Comparison of ENCODE assay signal across 15 mouse cellular contexts in the genomic region with DNA sequence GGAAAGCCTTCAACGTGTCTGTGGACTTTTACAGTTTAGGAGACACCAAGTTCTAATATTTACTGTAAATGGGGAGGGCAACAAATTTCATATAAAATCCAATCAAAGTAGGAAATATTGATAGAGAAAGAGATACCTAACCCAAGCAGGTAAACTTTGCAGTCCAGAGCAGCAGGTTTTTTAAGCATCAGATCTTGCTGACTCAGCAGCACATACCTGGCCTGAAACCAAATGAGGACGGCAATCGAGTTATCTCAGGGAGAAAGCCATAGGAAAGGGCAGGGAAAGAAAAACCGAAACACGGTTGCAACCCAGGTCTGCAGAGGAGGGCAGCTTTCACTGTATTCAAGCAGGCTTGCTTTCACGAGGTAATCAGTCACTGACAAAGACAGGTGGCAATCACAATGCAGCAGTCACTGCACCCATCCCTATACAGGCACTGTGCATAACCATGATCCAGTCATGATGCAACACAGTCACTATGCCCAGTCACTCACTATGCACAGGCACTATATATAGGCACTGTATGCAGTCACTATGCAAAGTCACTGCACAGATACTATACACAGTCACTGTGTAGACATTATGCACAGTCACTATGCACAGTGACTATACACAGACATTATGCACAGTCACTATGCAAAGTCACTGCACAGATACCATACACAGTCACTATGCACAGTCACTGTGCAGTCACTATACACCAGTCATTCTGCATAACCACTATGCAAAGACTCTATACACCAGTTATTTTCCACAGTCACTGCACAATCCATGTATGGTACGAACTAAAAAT.
DNase-seq lines count a peak whose midpoint lies in the region; ATAC-seq and TF ChIP-seq lines count a peak whose summit lies in the region.
"Had no signal": no experiment of that assay in that cellular context is flagged by ENCODE, and none has a peak within 500 bp of the region (broad histone marks: within the 10 kb centered on the region; RNA-seq: fewer than 3 reads in every experiment).

No protein-coding gene starts in this region.

- in situ Hi-C loops in ES-E14 (cut with MboI; ENCODE audit: low sequenced_read_pairs in 2 of 2, unreplicated experiment in 2 of 2): no loop called here

- no peaks in the 10 kb centered on the region for H3K9me3 ChIP-seq in hindbrain, embryonic 16.5 days (ENCODE audit: control insufficient read depth, low read length)
- H3K9me3 ChIP-seq in hindbrain, postnatal 0 days (ENCODE audit: low read length): no peaks in the 10 kb centered on the region
- H3K9me3 ChIP-seq in ES-E14 (ENCODE audit: control insufficient read depth, insufficient read depth, low read depth, low read length): no peaks in the 10 kb centered on the region
- H3K9me3 ChIP-seq in liver, embryonic 12.5 days (replicated peaks): no peaks in the 10 kb centered on the region
- H3K9me3 ChIP-seq: forebrain, embryonic 13.5 days; limb, embryonic 15.5 days; neural tube, embryonic 13.5 days had no signal

- no peak for TF ChIP-seq CTCF in hindbrain, postnatal 0 days (IDR thresholded peaks at IDR 0.05; ENCODE audit: low read depth)

- peak; percentile 34; the same call in 1 of the 2 replicates for ATAC-seq in hindbrain, embryonic 16.5 days
- ATAC-seq in hindbrain, postnatal 0 days: no peak
- peak; percentile 94 for ATAC-seq in liver, embryonic 12.5 days
- peak; percentile 72 for ATAC-seq in megakaryocyte-erythroid progenitor cell, adult 5-6 weeks (replicated peaks; ENCODE audit: low FRiP score, low TSS enrichment, poor library complexity, severe bottlenecking)
- ATAC-seq: forebrain, embryonic 13.5 days; midbrain, embryonic 16.5 days had no signal

- H3K4me1 ChIP-seq in hindbrain, embryonic 16.5 days (ENCODE audit: control insufficient read depth, insufficient read depth, low read depth, low read length): no peaks in the 10 kb centered on the region
- no peaks in the 10 kb centered on the region for H3K4me1 ChIP-seq in hindbrain, postnatal 0 days (ENCODE audit: insufficient read depth, low read length)
- no peaks in the 10 kb centered on the region for H3K4me1 ChIP-seq in ES-E14 (ENCODE audit: control insufficient read depth in 2 of 2, insufficient read depth in 2 of 2, low read length in 2 of 2, poor library complexity in 1 of 2)
- H3K4me1 ChIP-seq in liver, embryonic 12.5 days: peaks cover 9% of the 10 kb centered on the region
- H3K4me1 ChIP-seq: forebrain, embryonic 13.5 days; limb, embryonic 15.5 days; neural tube, embryonic 13.5 days had no signal

- DNase-seq in hindbrain, postnatal 0 days (ENCODE audit: low spot score): no peak
- no peak for DNase-seq in ES-E14 (ENCODE audit: low read depth, low spot score)
- no peak for DNase-seq in spleen, postnatal 36 days (ENCODE audit: low spot score in 2 of 2)
- DNase-seq in left cerebral cortex, postnatal 14 days (ENCODE audit: low spot score in 2 of 2): no peak
- DNase-seq: adrenal gland, postnatal 10 days; cerebellum, adult 8-10 months; heart, postnatal 10 days; kidney, adult 9 months had no signal

- H3K9ac ChIP-seq in hindbrain, embryonic 16.5 days (ENCODE audit: low read depth, low read length): no peak overlapping the region
- H3K9ac ChIP-seq in hindbrain, postnatal 0 days (replicated peaks; ENCODE audit: low read length): no peak overlapping the region
- no peak overlapping the region for H3K9ac ChIP-seq in ES-E14 (ENCODE audit: insufficient read depth, low read depth, low read length, poor library complexity, severe bottlenecking)
- H3K9ac ChIP-seq in liver, embryonic 12.5 days: no peak overlapping the region
- H3K9ac ChIP-seq: forebrain, embryonic 13.5 days; limb, embryonic 15.5 days; neural tube, embryonic 13.5 days had no signal

- no peak overlapping the region for H3K4me3 ChIP-seq in hindbrain, embryonic 16.5 days (ENCODE audit: low read length)
- no peak overlapping the region for H3K4me3 ChIP-seq in hindbrain, postnatal 0 days (ENCODE audit: low read length)
- H3K4me3 ChIP-seq in ES-E14 (ENCODE audit: insufficient read depth in 1 of 2, low read depth in 1 of 2, low read length in 2 of 2, poor library complexity in 1 of 2, severe bottlenecking in 1 of 2): no peak overlapping the region
- H3K4me3 ChIP-seq in liver, embryonic 12.5 days: no peak overlapping the region
- H3K4me3 ChIP-seq: forebrain, embryonic 13.5 days; limb, embryonic 15.5 days; neural tube, embryonic 13.5 days had no signal

- no peak overlapping the region for H3K4me2 ChIP-seq in hindbrain, embryonic 16.5 days (ENCODE audit: low read length)
- H3K4me2 ChIP-seq in hindbrain, postnatal 0 days (ENCODE audit: low read depth, low read length): no peak overlapping the region
- no peak overlapping the region for H3K4me2 ChIP-seq in liver, embryonic 12.5 days
- H3K4me2 ChIP-seq: forebrain, embryonic 13.5 days; limb, embryonic 15.5 days; neural tube, embryonic 13.5 days had no signal

- no peaks in the 10 kb centered on the region for H3K27me3 ChIP-seq in hindbrain, embryonic 16.5 days (replicated peaks; ENCODE audit: control insufficient read depth, insufficient read depth, low read length)
- no peaks in the 10 kb centered on the region for H3K27me3 ChIP-seq in hindbrain, postnatal 0 days (ENCODE audit: insufficient read depth, low read length)
- H3K27me3 ChIP-seq in liver, embryonic 12.5 days (replicated peaks): no peaks in the 10 kb centered on the region
- H3K27me3 ChIP-seq: forebrain, embryonic 13.5 days; limb, embryonic 15.5 days; neural tube, embryonic 13.5 days had no signal

- WGBS in hindbrain, embryonic 16.5 days: 75% methylated on average over 7 of the region's 7 CpGs
- 57% methylated on average over 7 of the region's 7 CpGs for WGBS in hindbrain, postnatal 0 days
- 67% methylated on average over 7 of the region's 7 CpGs for WGBS in liver, embryonic 12.5 days (ENCODE audit: insufficient replicate concordance)

- no peaks in the 10 kb centered on the region for H3K36me3 ChIP-seq in hindbrain, embryonic 16.5 days (ENCODE audit: control insufficient read depth, insufficient read depth, low read length)
- no peaks in the 10 kb centered on the region for H3K36me3 ChIP-seq in hindbrain, postnatal 0 days (ENCODE audit: insufficient read depth, low read length)
- no peaks in the 10 kb centered on the region for H3K36me3 ChIP-seq in ES-E14 (ENCODE audit: control insufficient read depth, insufficient read depth, low read length, poor library complexity, severe bottlenecking)
- no peaks in the 10 kb centered on the region for H3K36me3 ChIP-seq in liver, embryonic 12.5 days
- H3K36me3 ChIP-seq: limb, embryonic 15.5 days; neural tube, embryonic 13.5 days had no signal

- intact Hi-C loops in left cerebral cortex, postnatal 14 days (cut with DNase I): no loop called here

- H3K27ac ChIP-seq in hindbrain, embryonic 16.5 days (ENCODE audit: low read depth, low read length): no peak overlapping the region
- H3K27ac ChIP-seq in hindbrain, postnatal 0 days: no peak overlapping the region
- H3K27ac ChIP-seq in ES-E14 (ENCODE audit: insufficient read depth, low read depth, low read length, poor library complexity, severe bottlenecking): no peak overlapping the region
- no peak overlapping the region for H3K27ac ChIP-seq in liver, embryonic 12.5 days
- H3K27ac ChIP-seq: forebrain, embryonic 13.5 days; limb, embryonic 15.5 days; neural tube, embryonic 13.5 days had no signal

TF ChIP-seq in ES-E14, 5 proteins besides CTCF, POLR2A, EP300 and RAD21:
- TF ChIP-seq CHD2 (IDR thresholded peaks at IDR 0.05; ENCODE audit: low read depth, low read length) (no peak), MAFK (IDR thresholded peaks at IDR 0.05; ENCODE audit: insufficient read depth, low read depth, low read length) (peak; percentile 82)
